Mouse (Mus musculus) CD4-positive, CD25-positive, alpha-beta regulatory T cell (primary cell): ENCODE data around the gene Uqcc2. TPM values are rescaled to one million over a fixed set of nuclear protein-coding genes. Genes with fewer than 3 reads are reported as not detected.

Source experiments
- polyA plus RNA-seq: library from polyadenylated mRNA; unstranded; fragments of 100-300 nt; shearing (Covaris generic); gene quantifications from one replicate; pipeline ENCODE4 v1.2.1, GENCODE M21; 2017

The Uqcc2 gene
- polyA plus RNA-seq = 99.1 TPM

GRCm38 (mm10) chr17:27133551-27134141 lies at the start of gene Uqcc2:
Gene Uqcc2 (minus strand): TSS chr17:27133916.

DNA sequence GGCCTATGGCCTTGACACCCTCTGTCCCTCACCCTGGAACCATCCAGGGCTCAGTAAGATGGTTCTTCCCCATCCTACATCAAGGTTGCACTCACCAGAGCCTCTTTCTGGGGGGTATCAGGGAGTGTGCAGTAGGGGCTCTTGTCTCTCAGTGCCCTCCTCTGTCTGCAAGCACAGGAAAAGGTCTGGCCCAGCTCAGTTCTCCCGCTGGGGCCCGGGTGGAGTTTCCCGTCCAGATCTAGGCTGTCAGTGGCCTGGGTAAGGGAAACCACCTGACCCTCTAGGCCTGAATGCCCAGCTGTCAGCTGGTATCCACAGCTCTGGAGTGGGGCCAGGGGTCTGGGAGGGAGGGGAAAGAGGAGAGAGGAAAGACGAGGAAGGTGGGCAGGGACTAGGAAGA lies 33.8 kb upstream of the Uqcc2 start, which contains the start of gene Ip6k3:
Ip6k3 (minus strand) TSS at position 251 of the 400 bp plus-strand sequence.

Other genes with a start within 250 kb of the Uqcc2 start
- gene Kifc5b, start 216.8 kb downstream of the Uqcc2 start, polyA plus RNA-seq = 3.5 TPM
- gene Phf1, start 200.9 kb downstream of the Uqcc2 start, polyA plus RNA-seq = 135 TPM
- gene Cuta, start 194.3 kb downstream of the Uqcc2 start, polyA plus RNA-seq = 160 TPM
- gene Syngap1, start 192.7 kb downstream of the Uqcc2 start, polyA plus RNA-seq = 0.11 TPM
- 29.0 TPM for gene Zbtb9, start 160.7 kb downstream of the Uqcc2 start, polyA plus RNA-seq
- 1.9 TPM for gene Bak1, start 104.9 kb downstream of the Uqcc2 start, polyA plus RNA-seq
- 25.0 TPM for gene Itpr3, start 76.6 kb downstream of the Uqcc2 start, polyA plus RNA-seq
- 0.12 TPM for gene Ip6k3, start 33.9 kb upstream of the Uqcc2 start, polyA plus RNA-seq
- 95.4 TPM for gene Lemd2, start 70.6 kb upstream of the Uqcc2 start, polyA plus RNA-seq